In the genomic region with DNA sequence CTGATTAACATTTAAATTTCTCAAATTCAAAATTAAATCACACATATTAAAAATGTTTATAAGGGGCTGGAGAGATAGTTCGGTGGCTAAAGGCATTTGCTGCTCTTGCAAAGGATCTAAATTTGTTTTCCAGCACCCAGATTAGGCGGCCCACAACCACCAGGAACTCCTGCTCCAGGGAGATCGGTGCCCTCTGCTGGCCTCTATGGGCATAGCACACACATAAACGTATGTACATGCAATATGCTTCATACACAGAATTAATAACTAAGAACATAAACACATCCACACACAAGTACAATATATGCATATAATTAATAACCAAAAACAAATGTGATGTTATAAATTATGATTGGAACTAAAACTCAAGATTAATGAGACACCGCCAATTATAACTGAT, we compare ENCODE assay signal across 14 mouse cellular contexts.
DNase-seq lines count a peak whose midpoint lies in the region; ATAC-seq and TF ChIP-seq lines count a peak whose summit lies in the region.
"Had no signal": no experiment of that assay in that cellular context is flagged by ENCODE, and none has a peak within 500 bp of the region (broad histone marks: within the 10 kb centered on the region; RNA-seq: fewer than 3 reads in every experiment).

No protein-coding gene starts in this region.

- H3K4me2 ChIP-seq in liver, postnatal 0 days (ENCODE audit: low read depth, low read length) = no peak overlapping the region
- H3K4me2 ChIP-seq: stomach, embryonic 15.5 days had no signal

- DNase-seq in cerebellum, postnatal 10 days = peak; percentile 20 to 29
- no peak for DNase-seq in liver, postnatal 0 days
- no peak for DNase-seq in liver
- DNase-seq in thymus, postnatal 14 days = peak; percentile 28
- DNase-seq in adrenal gland, postnatal 4 days (ENCODE audit: low spot score in 2 of 2) = no peak
- DNase-seq: cerebellum, adult 11 months; embryo, embryonic 11 days; right cerebral cortex, adult 18-20 months had no signal

- H3K4me1 ChIP-seq in liver, postnatal 0 days (ENCODE audit: insufficient read depth) = no peaks in the 10 kb centered on the region
- H3K4me1 ChIP-seq in bone marrow, adult 2 months (ENCODE audit: control insufficient read depth, insufficient read depth, low read length) = no peaks in the 10 kb centered on the region
- H3K4me1 ChIP-seq: hindbrain, embryonic 10.5 days; stomach, embryonic 15.5 days had no signal

- no peak for ATAC-seq in cerebellum, adult (ENCODE audit: insufficient number of reproducible peaks, low FRiP score, low TSS enrichment)
- ATAC-seq in liver, postnatal 0 days = no peak
- ATAC-seq in monocyte, adult 5-6 weeks (replicated peaks; ENCODE audit: insufficient number of reproducible peaks, low FRiP score, low TSS enrichment, poor library complexity, severe bottlenecking) = no peak
- ATAC-seq: forebrain, embryonic 14.5 days had no signal

- TF ChIP-seq POLR2A in bone marrow, adult 2 months (IDR thresholded peaks at IDR 0.05; ENCODE audit: borderline replicate concordance, control insufficient read depth, low read depth, low read length) = no peak

- no peak for TF ChIP-seq EP300 in liver, postnatal 0 days (IDR thresholded peaks at IDR 0.05; ENCODE audit: low read depth)

- H3K9ac ChIP-seq in liver, postnatal 0 days (replicated peaks) = no peak overlapping the region
- H3K9ac ChIP-seq: stomach, embryonic 15.5 days had no signal

- H3K9me3 ChIP-seq in liver, postnatal 0 days (ENCODE audit: low read length) = no peaks in the 10 kb centered on the region
- H3K9me3 ChIP-seq: stomach, embryonic 15.5 days had no signal

- no peaks in the 10 kb centered on the region for H3K36me3 ChIP-seq in liver, postnatal 0 days (replicated peaks; ENCODE audit: insufficient read depth, low read length)
- H3K36me3 ChIP-seq: hindbrain, embryonic 10.5 days; stomach, embryonic 15.5 days had no signal

- WGBS in liver, postnatal 0 days (ENCODE audit: insufficient replicate concordance) = 89% methylated on average over 5 of the region's 5 CpGs
- 88% methylated on average over 5 of the region's 5 CpGs for WGBS in bone marrow, adult 2 months

- peak; percentile 53 for TF ChIP-seq CTCF in liver, postnatal 0 days (IDR thresholded peaks at IDR 0.05; ENCODE audit: low read depth)
- TF ChIP-seq CTCF in bone marrow, adult 2 months (IDR thresholded peaks at IDR 0.05; ENCODE audit: control insufficient read depth, insufficient read depth, low read length) = peak; percentile 49; the same call in 1 of the 2 replicates

- H3K27ac ChIP-seq in liver, postnatal 0 days (ENCODE audit: low read depth) = no peak overlapping the region
- H3K27ac ChIP-seq in bone marrow, adult 2 months (ENCODE audit: control insufficient read depth, insufficient read depth, low read depth, low read length, poor library complexity) = no peak overlapping the region
- H3K27ac ChIP-seq: hindbrain, embryonic 10.5 days; stomach, embryonic 15.5 days had no signal

- no peaks in the 10 kb centered on the region for H3K27me3 ChIP-seq in liver, postnatal 0 days (ENCODE audit: insufficient read depth, low read length)
- H3K27me3 ChIP-seq: stomach, embryonic 15.5 days had no signal

- no peak overlapping the region for H3K4me3 ChIP-seq in liver, postnatal 0 days (ENCODE audit: low read depth, low read length)
- no peak overlapping the region for H3K4me3 ChIP-seq in bone marrow, adult 2 months (replicated peaks; ENCODE audit: control insufficient read depth, low read depth, low read length)
- H3K4me3 ChIP-seq: hindbrain, embryonic 10.5 days; stomach, embryonic 15.5 days had no signal

Comparison
In these comparisons a context has a peak if more than half of its experiments do, and no peak if none do; other contexts are left out.
1. DNase-seq: peak in cerebellum, postnatal 10 days (2 of 2) and thymus, postnatal 14 days (single experiment); none in liver, postnatal 0 days (single experiment), liver (single experiment) and adrenal gland, postnatal 4 days (0 of 2).